Mouse (Mus musculus) brain, embryonic 14.5 days (tissue): ENCODE measurements around the gene Pfkm.

Source experiments
- CTCF ChIP-seq: fragments of 200-500 bp; IDR thresholded peaks from 2 replicates; pipeline ENCODE4 v1.5.1; 2012; ENCODE audit warnings: inconsistent platforms, mild to moderate bottlenecking, moderate library complexity, borderline replicate concordance; ENCODE audit not compliant: insufficient read depth, insufficient read length; ENCODE audit errors: extremely low read depth
- POLR2A ChIP-seq: fragments of 200-500 bp; IDR thresholded peaks from 2 replicates; pipeline ENCODE4 v1.6.1; 2012; ENCODE audit warnings: mild to moderate bottlenecking, inconsistent platforms, borderline replicate concordance; ENCODE audit not compliant: poor library complexity, insufficient read depth, insufficient read length, severe bottlenecking; ENCODE audit errors: extremely low read depth

- no peak for TF ChIP-seq POLR2A
- no peak for TF ChIP-seq CTCF
Observed at GRCm38 (mm10) chr15:98068506-98068905, 23.9 kb upstream of the Pfkm start.
